Mouse (Mus musculus): ENCODE measurements around the gene Gm20422. TPM values are rescaled to one million over a fixed set of nuclear protein-coding genes. Genes with fewer than 3 reads are reported as not detected.
A peak's percentile ranks its signal among the peaks of the same experiment; 100 is the strongest.

Gene Gm20422
- polyA plus RNA-seq, 1 experiment from 2014 or later: 0.79 TPM

DNA sequence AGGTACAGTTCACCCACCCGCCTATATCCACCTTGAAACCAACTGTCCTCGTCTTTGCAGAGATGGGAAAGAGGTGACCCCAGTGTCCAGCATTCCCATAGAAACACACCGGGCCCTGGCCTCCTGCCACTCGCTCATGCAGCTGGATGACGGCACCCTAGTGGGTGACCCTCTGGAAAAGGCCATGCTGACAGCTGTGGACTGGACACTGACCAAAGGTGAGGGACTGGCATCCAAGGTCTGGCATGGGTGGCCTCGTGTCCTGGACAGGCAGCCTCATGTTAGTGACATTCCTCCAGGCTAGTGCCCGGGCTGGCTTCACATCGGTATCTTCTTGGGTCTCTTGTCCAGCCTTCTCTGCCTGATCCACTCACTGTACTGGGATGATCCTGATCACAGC lies 24.6 kb upstream of the Gm20422 start:
- 78% methylated on average over 8 of the region's 8 CpGs for WGBS (ENCODE audit: insufficient replicate concordance)
- H3K9ac ChIP-seq (ENCODE audit: low read depth, low read length): no peak overlapping the region
- peaks cover 81% of the 10 kb centered on the region for H3K36me3 ChIP-seq (ENCODE audit: control insufficient read depth, insufficient read depth)
- no peaks in the 10 kb centered on the region for H3K9me3 ChIP-seq (replicated peaks; ENCODE audit: control insufficient read depth, low read length)
- no peaks in the 10 kb centered on the region for H3K4me1 ChIP-seq (ENCODE audit: control insufficient read depth, low read depth, low read length)
- no peak for ATAC-seq (ENCODE audit: low read depth)
- H3K27me3 ChIP-seq (ENCODE audit: control insufficient read depth, insufficient read depth, low read depth, low read length): no peaks in the 10 kb centered on the region
- H3K27ac ChIP-seq (ENCODE audit: low read length): no peak overlapping the region
- H3K4me3 ChIP-seq (ENCODE audit: low read depth, low read length): no peak overlapping the region
- H3K4me2 ChIP-seq (ENCODE audit: low read depth, low read length): no peak overlapping the region

GRCm38 (mm10) chr8:69797661-69798060 lies 23.0 kb upstream of the Gm20422 start:
- H3K4me1 ChIP-seq (ENCODE audit: control insufficient read depth, low read depth, low read length): peaks cover 2% of the 10 kb centered on the region
- H3K4me3 ChIP-seq (ENCODE audit: low read depth, low read length): no peak overlapping the region
- WGBS (ENCODE audit: insufficient replicate concordance): 89% methylated on average over 10 of the region's 10 CpGs
- H3K36me3 ChIP-seq (ENCODE audit: control insufficient read depth, insufficient read depth): peaks cover 74% of the 10 kb centered on the region
- no peaks in the 10 kb centered on the region for H3K9me3 ChIP-seq (replicated peaks; ENCODE audit: control insufficient read depth, low read length)
- H3K4me2 ChIP-seq (ENCODE audit: low read depth, low read length): no peak overlapping the region
- no peak overlapping the region for H3K9ac ChIP-seq (ENCODE audit: low read depth, low read length)
- H3K27me3 ChIP-seq (ENCODE audit: control insufficient read depth, insufficient read depth, low read depth, low read length): no peaks in the 10 kb centered on the region
- no peak overlapping the region for H3K27ac ChIP-seq (ENCODE audit: low read length)
- ATAC-seq (ENCODE audit: low read depth): no peak

DNA sequence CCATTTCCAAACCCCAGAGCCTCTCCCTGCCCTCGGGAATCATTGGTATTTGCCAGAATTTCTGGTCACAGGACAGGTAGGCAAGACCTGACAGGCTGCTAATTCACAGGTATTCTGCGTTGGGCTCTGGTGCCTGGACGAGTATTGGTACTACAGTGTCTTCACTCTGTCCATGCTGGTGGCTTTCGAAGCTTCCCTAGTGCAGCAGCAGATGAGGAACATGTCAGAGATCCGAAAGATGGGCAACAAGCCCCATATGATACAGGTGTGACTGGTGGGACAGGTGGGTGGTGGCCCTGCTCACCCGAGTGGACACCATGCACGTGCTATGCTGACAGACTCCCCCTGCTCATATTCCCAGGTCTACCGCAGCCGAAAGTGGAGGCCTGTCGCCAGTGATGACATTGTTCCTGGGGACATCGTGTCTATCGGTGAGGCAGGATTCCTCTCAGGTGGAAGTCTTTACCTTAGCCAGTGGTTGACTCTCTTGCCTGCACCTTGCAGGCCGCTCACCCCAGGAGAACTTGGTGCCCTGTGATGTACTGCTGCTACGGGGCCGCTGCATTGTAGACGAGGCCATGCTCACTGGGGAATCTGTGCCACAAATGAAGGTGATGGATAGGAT lies 22.1 kb upstream of the Gm20422 start:
- H3K36me3 ChIP-seq (ENCODE audit: control insufficient read depth, insufficient read depth): peaks cover 66% of the 10 kb centered on the region
- H3K4me2 ChIP-seq (ENCODE audit: low read depth, low read length): no peak overlapping the region
- H3K9me3 ChIP-seq (replicated peaks; ENCODE audit: control insufficient read depth, low read length): no peaks in the 10 kb centered on the region
- 89% methylated on average over 16 of the region's 16 CpGs for WGBS (ENCODE audit: insufficient replicate concordance)
- H3K4me1 ChIP-seq (ENCODE audit: control insufficient read depth, low read depth, low read length): peaks cover 10% of the 10 kb centered on the region
- no peaks in the 10 kb centered on the region for H3K27me3 ChIP-seq (ENCODE audit: control insufficient read depth, insufficient read depth, low read depth, low read length)
- H3K27ac ChIP-seq (ENCODE audit: low read length): no peak overlapping the region
- no peak for ATAC-seq (ENCODE audit: low read depth)
- H3K9ac ChIP-seq (ENCODE audit: low read depth, low read length): no peak overlapping the region
- H3K4me3 ChIP-seq (ENCODE audit: low read depth, low read length): no peak overlapping the region

DNA sequence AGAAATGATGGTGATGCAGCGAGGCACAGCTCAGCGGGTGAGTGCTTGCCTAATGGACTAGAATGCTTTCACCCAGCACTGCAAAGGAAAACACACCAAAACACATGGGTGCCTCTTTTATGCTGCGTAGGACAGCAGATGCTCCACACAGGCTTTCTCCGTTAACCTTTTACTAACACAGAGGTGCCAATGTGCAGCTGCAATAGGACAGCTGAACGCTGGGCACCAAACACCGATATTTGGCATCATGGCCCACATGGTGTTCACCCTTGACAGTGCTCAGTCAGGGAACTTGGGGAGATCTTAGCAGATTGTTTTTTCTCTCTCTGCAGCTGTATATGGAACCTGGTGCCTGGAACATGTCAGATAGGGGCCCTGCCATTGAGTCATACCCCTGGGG lies 20.2 kb upstream of the Gm20422 start:
- no peak overlapping the region for H3K9ac ChIP-seq (ENCODE audit: low read depth, low read length)
- 86% methylated on average over 6 of the region's 6 CpGs for WGBS (ENCODE audit: insufficient replicate concordance)
- H3K27me3 ChIP-seq (ENCODE audit: control insufficient read depth, insufficient read depth, low read depth, low read length): no peaks in the 10 kb centered on the region
- H3K4me2 ChIP-seq (ENCODE audit: low read depth, low read length): no peak overlapping the region
- no peak for ATAC-seq (ENCODE audit: low read depth)
- H3K9me3 ChIP-seq (replicated peaks; ENCODE audit: control insufficient read depth, low read length): no peaks in the 10 kb centered on the region
- H3K4me3 ChIP-seq (ENCODE audit: low read depth, low read length): no peak overlapping the region
- H3K4me1 ChIP-seq (ENCODE audit: control insufficient read depth, low read depth, low read length): peaks cover 15% of the 10 kb centered on the region
- no peak overlapping the region for H3K27ac ChIP-seq (ENCODE audit: low read length)
- peaks cover 51% of the 10 kb centered on the region for H3K36me3 ChIP-seq (ENCODE audit: control insufficient read depth, insufficient read depth)

DNA sequence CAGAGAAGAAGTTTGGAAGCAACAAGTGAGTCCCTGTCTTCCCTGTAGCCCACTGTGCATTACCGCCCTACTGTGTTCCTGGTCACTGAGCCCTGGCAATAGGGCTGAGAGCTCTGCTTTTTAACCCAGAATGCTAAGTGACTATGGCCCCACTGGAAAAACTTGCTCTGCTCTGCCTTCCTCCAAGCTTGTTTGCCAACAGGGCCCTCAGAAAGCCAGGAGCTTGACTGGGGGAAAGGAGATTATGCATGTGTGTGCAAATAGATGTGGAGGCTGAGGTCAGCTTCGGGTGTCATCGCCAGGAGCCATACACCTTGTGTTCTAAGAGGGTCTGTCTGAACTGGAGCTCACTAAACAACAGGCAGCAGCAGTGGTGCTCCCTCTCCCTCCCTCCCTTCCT lies 19.4 kb upstream of the Gm20422 start:
- H3K27ac ChIP-seq (ENCODE audit: low read length): no peak overlapping the region
- H3K9ac ChIP-seq (ENCODE audit: low read depth, low read length): no peak overlapping the region
- peaks cover 22% of the 10 kb centered on the region for H3K4me1 ChIP-seq (ENCODE audit: control insufficient read depth, low read depth, low read length)
- H3K4me3 ChIP-seq (ENCODE audit: low read depth, low read length): no peak overlapping the region
- no peak overlapping the region for H3K4me2 ChIP-seq (ENCODE audit: low read depth, low read length)
- ATAC-seq (ENCODE audit: low read depth): no peak
- no peaks in the 10 kb centered on the region for H3K9me3 ChIP-seq (replicated peaks; ENCODE audit: control insufficient read depth, low read length)
- no peaks in the 10 kb centered on the region for H3K27me3 ChIP-seq (ENCODE audit: control insufficient read depth, insufficient read depth, low read depth, low read length)
- 78% methylated on average over 3 of the region's 3 CpGs for WGBS (ENCODE audit: insufficient replicate concordance)
- H3K36me3 ChIP-seq (ENCODE audit: control insufficient read depth, insufficient read depth): peaks cover 43% of the 10 kb centered on the region

GRCm38 (mm10) chr8:69793666-69794065 lies 19.0 kb upstream of the Gm20422 start:
- Histone ChIP-seq H3K36me3 (ENCODE audit: control insufficient read depth, insufficient read depth) (peaks cover 40% of the 10 kb centered on the region), H3K27ac (ENCODE audit: low read length) (no peak overlapping the region), H3K27me3 (ENCODE audit: control insufficient read depth, insufficient read depth, low read depth, low read length) (no peaks in the 10 kb centered on the region), H3K4me3 (ENCODE audit: low read depth, low read length) (no peak overlapping the region), H3K4me2 (ENCODE audit: low read depth, low read length) (no peak overlapping the region), H3K4me1 (ENCODE audit: control insufficient read depth, low read depth, low read length) (peaks cover 23% of the 10 kb centered on the region), H3K9ac (ENCODE audit: low read depth, low read length) (no peak overlapping the region), H3K9me3 (replicated peaks; ENCODE audit: control insufficient read depth, low read length) (no peaks in the 10 kb centered on the region)
- ATAC-seq (ENCODE audit: low read depth): no peak
- WGBS (ENCODE audit: insufficient replicate concordance): 92% methylated on average over 4 of the region's 4 CpGs

DNA sequence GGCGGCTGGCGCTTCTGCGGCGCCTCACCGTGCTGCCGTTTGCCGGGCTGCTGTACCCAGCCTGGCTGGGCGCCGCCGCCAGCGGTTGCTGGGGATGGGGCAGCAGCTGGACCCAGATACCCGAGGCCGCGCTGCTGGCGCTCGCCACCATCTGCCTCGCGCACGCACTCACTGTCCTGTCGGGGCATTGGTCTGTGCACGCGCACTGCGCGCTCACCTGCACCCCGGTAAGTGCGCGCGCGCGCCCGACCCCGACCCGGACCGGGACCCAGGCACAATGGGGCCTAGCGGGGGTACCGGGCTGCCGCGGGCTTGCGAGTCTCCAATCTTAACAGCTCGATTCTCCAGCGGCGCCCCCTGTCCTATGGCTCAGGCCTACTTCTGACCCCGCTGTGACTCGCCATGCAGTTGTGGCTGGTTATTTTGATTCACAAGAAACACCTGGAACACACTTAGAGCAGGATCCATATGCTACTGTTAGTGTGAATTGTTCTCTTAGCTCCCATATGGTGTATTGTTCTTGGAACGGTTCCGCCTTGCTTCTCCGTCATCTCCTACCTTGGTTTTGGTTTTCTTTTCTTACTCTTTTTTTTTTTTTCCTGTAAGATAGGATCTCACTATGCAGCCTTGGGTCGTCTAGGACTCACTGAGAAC lies 16.9 kb upstream of the Gm20422 start:
- Histone ChIP-seq H3K27me3 (ENCODE audit: control insufficient read depth, insufficient read depth, low read depth, low read length) (no peaks in the 10 kb centered on the region), H3K9ac (ENCODE audit: low read depth, low read length) (peak overlapping the region; percentile 94), H3K4me3 (ENCODE audit: low read depth, low read length) (peak overlapping the region; percentile 100), H3K4me1 (ENCODE audit: control insufficient read depth, low read depth, low read length) (peaks cover 23% of the 10 kb centered on the region), H3K36me3 (ENCODE audit: control insufficient read depth, insufficient read depth) (peaks cover 21% of the 10 kb centered on the region), H3K27ac (ENCODE audit: low read length) (peak overlapping the region; percentile 100), H3K9me3 (replicated peaks; ENCODE audit: control insufficient read depth, low read length) (no peaks in the 10 kb centered on the region), H3K4me2 (ENCODE audit: low read depth, low read length) (peak overlapping the region; percentile 85)
- peak; percentile 63 for ATAC-seq (ENCODE audit: low read depth)
- WGBS (ENCODE audit: insufficient replicate concordance): 0% methylated on average over 48 of the region's 48 CpGs

DNA sequence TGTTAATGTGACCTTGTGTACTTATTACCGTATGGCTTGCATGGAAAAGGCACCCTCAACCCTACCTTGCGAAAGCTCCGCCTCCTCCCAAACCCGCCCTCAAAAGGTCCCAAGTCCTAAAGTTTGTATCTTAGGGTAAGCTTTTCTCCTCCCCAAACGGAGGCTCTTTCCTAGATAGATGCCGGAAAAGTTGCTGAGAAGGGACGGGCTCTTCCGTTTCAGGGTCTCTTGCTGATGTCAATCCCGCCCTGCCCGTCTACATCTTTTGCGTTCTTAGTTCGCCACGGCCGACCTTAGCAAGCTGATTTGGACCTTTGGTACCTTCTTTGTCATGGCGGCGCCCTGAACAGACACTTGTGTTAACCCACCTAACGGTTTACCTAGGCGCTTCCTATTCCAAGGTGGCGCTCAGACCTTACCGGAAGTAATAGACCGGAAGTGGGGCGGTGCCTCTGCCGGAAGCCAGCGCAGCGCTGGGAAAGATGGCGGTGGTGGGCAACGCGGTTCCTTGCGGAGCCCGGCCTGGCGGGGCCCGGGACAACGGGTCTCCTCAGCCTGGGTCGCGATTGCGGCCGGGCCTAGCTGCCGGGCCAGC lies 16.2 kb upstream of the Gm20422 start, which contains the start of the genes Atp13a1 and Zfp866:
Atp13a1 (plus strand) TSS at position 391 of the 595 bp plus-strand sequence.
Zfp866 (minus strand) TSS at position 406 of the 595 bp plus-strand sequence.
- Histone ChIP-seq H3K9ac (ENCODE audit: low read depth, low read length) (peak within 1 kb of the TSS; percentile 94), H3K27ac (ENCODE audit: low read length) (peak within 1 kb of the TSS; percentile 100), H3K9me3 (replicated peaks; ENCODE audit: control insufficient read depth, low read length) (no peaks in the 10 kb centered on the region), H3K27me3 (ENCODE audit: control insufficient read depth, insufficient read depth, low read depth, low read length) (no peaks in the 10 kb centered on the region), H3K4me3 (ENCODE audit: low read depth, low read length) (peak within 1 kb of the TSS; percentile 100), H3K36me3 (ENCODE audit: control insufficient read depth, insufficient read depth) (peaks cover 19% of the 10 kb centered on the region), H3K4me1 (ENCODE audit: control insufficient read depth, low read depth, low read length) (peaks cover 23% of the 10 kb centered on the region), H3K4me2 (ENCODE audit: low read depth, low read length) (peak within 1 kb of the TSS; percentile 85)
- under 1% methylated on average over 38 of the region's 38 CpGs for WGBS (ENCODE audit: insufficient replicate concordance)
- peak; percentile 94 for ATAC-seq (ENCODE audit: low read depth)

GRCm38 (mm10) chr8:69790364-69790763 lies 15.7 kb upstream of the Gm20422 start:
- 10% methylated on average over 11 of the region's 11 CpGs for WGBS (ENCODE audit: insufficient replicate concordance)

More at GRCm38 (mm10) chr8:69790364-69790763, 15.7 kb upstream of the Gm20422 start:
- peak overlapping the region; percentile 79 for H3K4me2 ChIP-seq (ENCODE audit: low read depth, low read length)
- no peaks in the 10 kb centered on the region for H3K27me3 ChIP-seq (ENCODE audit: control insufficient read depth, insufficient read depth, low read depth, low read length)
- ATAC-seq (ENCODE audit: low read depth): no peak
- H3K4me3 ChIP-seq (ENCODE audit: low read depth, low read length): peak overlapping the region; percentile 100
- H3K9me3 ChIP-seq (replicated peaks; ENCODE audit: control insufficient read depth, low read length): no peaks in the 10 kb centered on the region
- peaks cover 23% of the 10 kb centered on the region for H3K4me1 ChIP-seq (ENCODE audit: control insufficient read depth, low read depth, low read length)
- peak overlapping the region; percentile 100 for H3K27ac ChIP-seq (ENCODE audit: low read length)
- H3K36me3 ChIP-seq (ENCODE audit: control insufficient read depth, insufficient read depth): peaks cover 19% of the 10 kb centered on the region
- H3K9ac ChIP-seq (ENCODE audit: low read depth, low read length): peak overlapping the region; percentile 94

All from liver, embryonic 16.5 days (tissue).